Mouse (Mus musculus): ENCODE measurements around the gene Blvrb.

GRCm38 (mm10) chr7:27490543-27491329 lies 43.0 kb downstream of the Blvrb start:
- peak; percentile 55 for TF ChIP-seq CTCF (IDR thresholded peaks at IDR 0.05; ENCODE audit: low read depth)
- peak; percentile 88 for TF ChIP-seq EP300 (IDR thresholded peaks at IDR 0.05; ENCODE audit: low read depth)
